Mouse (Mus musculus): ENCODE measurements around the gene Clock. TPM values are rescaled to one million over a fixed set of nuclear protein-coding genes. Genes with fewer than 3 reads are reported as not detected.

Gene Clock
- polyA plus RNA-seq, 1 experiment = 14.4 TPM

GRCm38 (mm10) chr5:76283890-76284289, 20.7 kb downstream of the Clock start:
- WGBS = 77% methylated on average over 1 of the region's 1 CpGs
- DNase-seq = no peak
- TF ChIP-seq CTCF (conservative IDR thresholded peaks at IDR 0.05; ENCODE audit: insufficient read depth, insufficient read length, low read depth, low read length) (no peak), POLR2A (IDR thresholded peaks at IDR 0.05; ENCODE audit: low read depth, low read length) (no peak)
- no peak overlapping the region for H3K27ac ChIP-seq (ENCODE audit: insufficient read depth, low read depth, low read length)
- H3K27me3 ChIP-seq (replicated peaks; ENCODE audit: control insufficient read depth, insufficient read depth, low read length) = no peaks in the 10 kb centered on the region
- H3K36me3 ChIP-seq (ENCODE audit: control insufficient read depth, insufficient read depth, low read length) = no peaks in the 10 kb centered on the region
- H3K4me3 ChIP-seq (ENCODE audit: insufficient read depth, low read depth, low read length) = no peak overlapping the region
- H3K4me1 ChIP-seq (ENCODE audit: control insufficient read depth, insufficient read depth, low read length) = no peaks in the 10 kb centered on the region

GRCm38 (mm10) chr5:76274977-76275376, 29.6 kb downstream of the Clock start:
- 78% methylated on average over 4 of the region's 4 CpGs for WGBS
- H3K27ac ChIP-seq (ENCODE audit: insufficient read depth, low read depth, low read length) = no peak overlapping the region
- DNase-seq = no peak
- H3K4me3 ChIP-seq (ENCODE audit: insufficient read depth, low read depth, low read length) = no peak overlapping the region
- TF ChIP-seq CTCF (conservative IDR thresholded peaks at IDR 0.05; ENCODE audit: insufficient read depth, insufficient read length, low read depth, low read length) (no peak), POLR2A (IDR thresholded peaks at IDR 0.05; ENCODE audit: low read depth, low read length) (no peak)
- no peaks in the 10 kb centered on the region for H3K27me3 ChIP-seq (replicated peaks; ENCODE audit: control insufficient read depth, insufficient read depth, low read length)
- H3K36me3 ChIP-seq (ENCODE audit: control insufficient read depth, insufficient read depth, low read length) = no peaks in the 10 kb centered on the region
- no peaks in the 10 kb centered on the region for H3K4me1 ChIP-seq (ENCODE audit: control insufficient read depth, insufficient read depth, low read length)

- TF ChIP-seq CTCF (conservative IDR thresholded peaks at IDR 0.05; ENCODE audit: insufficient read depth, insufficient read length, low read depth, low read length) = no peak
- no peak for TF ChIP-seq POLR2A (IDR thresholded peaks at IDR 0.05; ENCODE audit: low read depth, low read length)
- H3K4me3 ChIP-seq (ENCODE audit: insufficient read depth, low read depth, low read length) = no peak overlapping the region
- no peak for DNase-seq
- H3K4me1 ChIP-seq (ENCODE audit: control insufficient read depth, insufficient read depth, low read length) = no peaks in the 10 kb centered on the region
- no peaks in the 10 kb centered on the region for H3K27me3 ChIP-seq (replicated peaks; ENCODE audit: control insufficient read depth, insufficient read depth, low read length)
- no peaks in the 10 kb centered on the region; the same call in 1 of the 2 replicates for H3K36me3 ChIP-seq (ENCODE audit: control insufficient read depth, insufficient read depth, low read length)
- WGBS = 86% methylated on average over 3 of the region's 3 CpGs
- H3K27ac ChIP-seq (ENCODE audit: insufficient read depth, low read depth, low read length) = no peak overlapping the region
These were observed 53.6 kb downstream of the Clock start for GRCm38 (mm10) chr5:76250948-76251347.

GRCm38 (mm10) chr5:76246539-76246938, 58.1 kb downstream of the Clock start:
- Histone ChIP-seq H3K36me3 (ENCODE audit: control insufficient read depth, insufficient read depth, low read length) (no peaks in the 10 kb centered on the region; the same call in 1 of the 2 replicates), H3K4me3 (ENCODE audit: insufficient read depth, low read depth, low read length) (no peak overlapping the region), H3K27me3 (replicated peaks; ENCODE audit: control insufficient read depth, insufficient read depth, low read length) (no peaks in the 10 kb centered on the region), H3K27ac (ENCODE audit: insufficient read depth, low read depth, low read length) (no peak overlapping the region), H3K4me1 (ENCODE audit: control insufficient read depth, insufficient read depth, low read length) (no peaks in the 10 kb centered on the region)
- no peak for DNase-seq
- no peak for TF ChIP-seq POLR2A (IDR thresholded peaks at IDR 0.05; ENCODE audit: low read depth, low read length)
- no peak for TF ChIP-seq CTCF (conservative IDR thresholded peaks at IDR 0.05; ENCODE audit: insufficient read depth, insufficient read length, low read depth, low read length)

GRCm38 (mm10) chr5:76245419-76245818, 59.2 kb downstream of the Clock start:
- H3K27me3 ChIP-seq (replicated peaks; ENCODE audit: control insufficient read depth, insufficient read depth, low read length) = no peaks in the 10 kb centered on the region
- TF ChIP-seq POLR2A (IDR thresholded peaks at IDR 0.05; ENCODE audit: low read depth, low read length) = no peak
- no peak for TF ChIP-seq CTCF (conservative IDR thresholded peaks at IDR 0.05; ENCODE audit: insufficient read depth, insufficient read length, low read depth, low read length)
- no peak for DNase-seq
- no peaks in the 10 kb centered on the region for H3K4me1 ChIP-seq (ENCODE audit: control insufficient read depth, insufficient read depth, low read length)
- 86% methylated on average over 3 of the region's 3 CpGs for WGBS
- H3K36me3 ChIP-seq (ENCODE audit: control insufficient read depth, insufficient read depth, low read length) = no peaks in the 10 kb centered on the region; the same call in 1 of the 2 replicates
- H3K27ac ChIP-seq (ENCODE audit: insufficient read depth, low read depth, low read length) = no peak overlapping the region
- no peak overlapping the region for H3K4me3 ChIP-seq (ENCODE audit: insufficient read depth, low read depth, low read length)

- H3K36me3 ChIP-seq (ENCODE audit: control insufficient read depth, insufficient read depth, low read length) = no peaks in the 10 kb centered on the region; the same call in 1 of the 2 replicates
- no peak for DNase-seq
- H3K4me1 ChIP-seq (ENCODE audit: control insufficient read depth, insufficient read depth, low read length) = no peaks in the 10 kb centered on the region
- no peak overlapping the region for H3K4me3 ChIP-seq (ENCODE audit: insufficient read depth, low read depth, low read length)
- 90% methylated on average over 10 of the region's 10 CpGs for WGBS
- TF ChIP-seq POLR2A (IDR thresholded peaks at IDR 0.05; ENCODE audit: low read depth, low read length) (no peak), CTCF (conservative IDR thresholded peaks at IDR 0.05; ENCODE audit: insufficient read depth, insufficient read length, low read depth, low read length) (no peak)
- no peak overlapping the region for H3K27ac ChIP-seq (ENCODE audit: insufficient read depth, low read depth, low read length)
- H3K27me3 ChIP-seq (replicated peaks; ENCODE audit: control insufficient read depth, insufficient read depth, low read length) = no peaks in the 10 kb centered on the region
These were observed 60.2 kb downstream of the Clock start for GRCm38 (mm10) chr5:76244430-76244829.

- TF ChIP-seq CTCF (conservative IDR thresholded peaks at IDR 0.05; ENCODE audit: insufficient read depth, insufficient read length, low read depth, low read length) (no peak), POLR2A (IDR thresholded peaks at IDR 0.05; ENCODE audit: low read depth, low read length) (no peak)
- H3K27ac ChIP-seq (ENCODE audit: insufficient read depth, low read depth, low read length) = no peak overlapping the region
- no peaks in the 10 kb centered on the region; the same call in 1 of the 2 replicates for H3K36me3 ChIP-seq (ENCODE audit: control insufficient read depth, insufficient read depth, low read length)
- no peak overlapping the region for H3K4me3 ChIP-seq (ENCODE audit: insufficient read depth, low read depth, low read length)
- H3K27me3 ChIP-seq (replicated peaks; ENCODE audit: control insufficient read depth, insufficient read depth, low read length) = no peaks in the 10 kb centered on the region
- H3K4me1 ChIP-seq (ENCODE audit: control insufficient read depth, insufficient read depth, low read length) = no peaks in the 10 kb centered on the region
- 96% methylated on average over 4 of the region's 4 CpGs for WGBS
- DNase-seq = no peak
These were observed 60.7 kb downstream of the Clock start for GRCm38 (mm10) chr5:76243929-76244328.

All from kidney, adult 2 months (tissue).